Mouse (Mus musculus): Measurements from ENCODE around the gene Usp10. TPM values are rescaled to one million over a fixed set of nuclear protein-coding genes. Genes with fewer than 3 reads are reported as not detected.

The Usp10 gene
- 66.7 and 75.7 TPM in 2 replicates for polyA plus RNA-seq (2015; fragmentation: Nextera tagmentation; extraction: Ambion mirVana)

DNA sequence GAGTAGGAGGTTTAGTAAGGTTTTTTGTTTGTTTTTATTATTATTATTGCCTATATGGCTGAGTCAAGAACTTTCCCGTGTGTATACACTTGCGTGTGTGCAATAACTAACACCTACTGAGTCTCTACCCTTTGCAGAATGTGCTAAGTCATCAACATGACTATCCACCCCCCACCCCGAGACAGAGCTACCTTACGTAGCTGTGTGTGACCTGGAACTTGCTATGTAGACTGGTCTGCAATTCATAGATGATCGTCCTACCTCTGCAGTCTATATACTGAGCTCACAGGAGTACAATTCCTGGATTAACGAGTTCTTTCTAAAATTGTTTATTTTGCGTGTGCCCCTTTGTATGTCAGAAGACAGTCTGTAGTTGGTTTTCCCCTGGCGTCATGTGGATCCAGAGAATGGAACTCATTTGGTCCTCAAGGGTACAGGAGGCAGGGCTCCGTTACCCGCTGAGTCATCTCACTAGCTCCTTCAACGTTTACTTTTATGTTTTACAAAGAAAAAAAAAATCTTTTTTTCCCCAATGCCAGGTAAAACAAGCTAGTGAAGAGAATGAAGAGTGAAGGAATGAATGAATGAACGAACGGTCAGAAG, at the start of gene Usp10:
Gene Usp10, plus strand, starts transcription at position 417 of the 603 bp plus-strand sequence.
- H3K27me3 ChIP-seq (ENCODE audit: control insufficient read depth, insufficient read depth, low read depth, low read length): no peaks in the 10 kb centered on the region
- no peaks in the 10 kb centered on the region for H3K36me3 ChIP-seq (ENCODE audit: control insufficient read depth, insufficient read depth)
- H3K27ac ChIP-seq (ENCODE audit: low read length): peak within 1 kb of the TSS; percentile 93
- no peaks in the 10 kb centered on the region for H3K9me3 ChIP-seq (replicated peaks; ENCODE audit: control insufficient read depth, low read length)
- peak within 1 kb of the TSS; percentile 93 for H3K4me2 ChIP-seq (ENCODE audit: low read depth, low read length)
- WGBS (ENCODE audit: insufficient replicate concordance): 17% methylated on average over 13 of the region's 13 CpGs
- peak; percentile 37 for ATAC-seq (ENCODE audit: low read depth)
- peak within 1 kb of the TSS; percentile 81 for H3K4me3 ChIP-seq (ENCODE audit: low read depth, low read length)
- H3K4me1 ChIP-seq (ENCODE audit: control insufficient read depth, low read depth, low read length): peaks cover 50% of the 10 kb centered on the region
- peak within 1 kb of the TSS; percentile 87 for H3K9ac ChIP-seq (ENCODE audit: low read depth, low read length)

GRCm38 (mm10) chr8:119861706-119862389, 48.3 kb upstream of the Usp10 start, which contains the start of gene Klhl36:
Gene Klhl36, plus strand, starts transcription at chr8:119862266.
- Histone ChIP-seq H3K27ac (ENCODE audit: low read length) (peak within 1 kb of the TSS; percentile 33; the same call in 1 of the 2 replicates), H3K9me3 (replicated peaks; ENCODE audit: control insufficient read depth, low read length) (no peaks in the 10 kb centered on the region), H3K36me3 (ENCODE audit: control insufficient read depth, insufficient read depth) (no peaks in the 10 kb centered on the region), H3K4me2 (ENCODE audit: low read depth, low read length) (peak within 1 kb of the TSS; percentile 89), H3K9ac (ENCODE audit: low read depth, low read length) (peak within 1 kb of the TSS; percentile 73), H3K4me3 (ENCODE audit: low read depth, low read length) (peak within 1 kb of the TSS; percentile 71), H3K27me3 (ENCODE audit: control insufficient read depth, insufficient read depth, low read depth, low read length) (no peaks in the 10 kb centered on the region), H3K4me1 (ENCODE audit: control insufficient read depth, low read depth, low read length) (peaks cover 13% of the 10 kb centered on the region)
- under 1% methylated on average over 35 of the region's 35 CpGs for WGBS (ENCODE audit: insufficient replicate concordance)
- ATAC-seq (ENCODE audit: low read depth): peak; percentile 95

GRCm38 (mm10) chr8:119862390-119862734, 47.8 kb upstream of the Usp10 start:
- Histone ChIP-seq H3K36me3 (ENCODE audit: control insufficient read depth, insufficient read depth) (no peaks in the 10 kb centered on the region), H3K4me1 (ENCODE audit: control insufficient read depth, low read depth, low read length) (peaks cover 13% of the 10 kb centered on the region), H3K27me3 (ENCODE audit: control insufficient read depth, insufficient read depth, low read depth, low read length) (no peaks in the 10 kb centered on the region), H3K27ac (ENCODE audit: low read length) (peak overlapping the region; percentile 33; the same call in 1 of the 2 replicates), H3K4me3 (ENCODE audit: low read depth, low read length) (peak overlapping the region; percentile 71), H3K9ac (ENCODE audit: low read depth, low read length) (peak overlapping the region; percentile 73), H3K4me2 (ENCODE audit: low read depth, low read length) (peak overlapping the region; percentile 89), H3K9me3 (replicated peaks; ENCODE audit: control insufficient read depth, low read length) (no peaks in the 10 kb centered on the region)
- ATAC-seq (ENCODE audit: low read depth): no peak
- WGBS (ENCODE audit: insufficient replicate concordance): 0% methylated on average over 12 of the region's 19 CpGs

DNA sequence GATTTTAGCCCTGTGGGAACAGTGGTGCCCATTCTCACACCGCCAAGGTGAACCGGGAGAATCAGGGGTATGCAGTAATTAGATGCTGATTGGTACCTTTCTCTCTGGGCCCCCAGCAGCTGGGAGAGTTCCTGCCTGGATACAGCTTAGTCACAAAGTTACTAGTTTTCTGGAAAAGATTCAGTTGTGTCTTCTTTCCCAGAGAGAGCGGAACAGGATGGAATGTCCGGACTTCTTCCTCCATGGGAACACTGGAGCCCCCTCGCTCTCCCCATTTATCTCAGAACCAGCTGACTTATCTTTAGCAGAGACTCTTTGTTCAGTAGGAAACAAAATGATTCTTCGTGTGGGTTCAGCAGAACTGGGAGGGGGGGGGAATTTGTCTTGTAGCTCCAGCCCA, 47.4 kb upstream of the Usp10 start:
- H3K4me3 ChIP-seq (ENCODE audit: low read depth, low read length): peak overlapping the region; percentile 71
- H3K9ac ChIP-seq (ENCODE audit: low read depth, low read length): peak overlapping the region; percentile 73
- peak overlapping the region; percentile 89 for H3K4me2 ChIP-seq (ENCODE audit: low read depth, low read length)
- no peaks in the 10 kb centered on the region for H3K36me3 ChIP-seq (ENCODE audit: control insufficient read depth, insufficient read depth)
- no peak overlapping the region for H3K27ac ChIP-seq (ENCODE audit: low read length)
- 14% methylated on average over 6 of the region's 6 CpGs for WGBS (ENCODE audit: insufficient replicate concordance)
- no peak for ATAC-seq (ENCODE audit: low read depth)
- no peaks in the 10 kb centered on the region for H3K9me3 ChIP-seq (replicated peaks; ENCODE audit: control insufficient read depth, low read length)
- peaks cover 13% of the 10 kb centered on the region for H3K4me1 ChIP-seq (ENCODE audit: control insufficient read depth, low read depth, low read length)
- no peaks in the 10 kb centered on the region for H3K27me3 ChIP-seq (ENCODE audit: control insufficient read depth, insufficient read depth, low read depth, low read length)

DNA sequence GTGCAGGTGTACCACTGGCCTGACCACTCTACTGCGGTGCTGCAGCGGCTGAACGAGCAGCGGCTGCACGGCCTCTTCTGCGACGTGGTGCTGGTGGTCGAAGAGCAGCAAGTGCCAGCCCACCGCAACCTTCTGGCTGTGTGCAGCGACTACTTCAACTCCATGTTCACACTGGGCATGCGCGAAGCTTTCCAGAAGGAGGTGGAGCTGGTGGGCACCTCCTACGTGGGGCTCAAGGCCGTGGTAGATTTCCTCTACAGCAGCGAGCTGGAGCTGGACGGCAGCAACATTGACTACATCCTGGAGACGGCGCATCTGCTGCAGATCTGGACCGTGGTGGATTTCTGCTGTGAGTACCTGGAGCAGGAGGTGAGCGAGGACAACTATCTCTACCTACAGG, 40.5 kb upstream of the Usp10 start:
- Histone ChIP-seq H3K36me3 (ENCODE audit: control insufficient read depth, insufficient read depth) (peaks cover 12% of the 10 kb centered on the region), H3K4me2 (ENCODE audit: low read depth, low read length) (no peak overlapping the region), H3K9me3 (replicated peaks; ENCODE audit: control insufficient read depth, low read length) (peaks cover 8% of the 10 kb centered on the region), H3K9ac (ENCODE audit: low read depth, low read length) (no peak overlapping the region), H3K4me1 (ENCODE audit: control insufficient read depth, low read depth, low read length) (no peaks in the 10 kb centered on the region), H3K27me3 (ENCODE audit: control insufficient read depth, insufficient read depth, low read depth, low read length) (no peaks in the 10 kb centered on the region), H3K27ac (ENCODE audit: low read length) (no peak overlapping the region), H3K4me3 (ENCODE audit: low read depth, low read length) (no peak overlapping the region)
- WGBS (ENCODE audit: insufficient replicate concordance): 77% methylated on average over 20 of the region's 20 CpGs
- no peak for ATAC-seq (ENCODE audit: low read depth)

- Histone ChIP-seq H3K4me1 (ENCODE audit: control insufficient read depth, low read depth, low read length) (no peaks in the 10 kb centered on the region), H3K27me3 (ENCODE audit: control insufficient read depth, insufficient read depth, low read depth, low read length) (no peaks in the 10 kb centered on the region), H3K4me3 (ENCODE audit: low read depth, low read length) (no peak overlapping the region), H3K27ac (ENCODE audit: low read length) (no peak overlapping the region), H3K4me2 (ENCODE audit: low read depth, low read length) (no peak overlapping the region), H3K9me3 (replicated peaks; ENCODE audit: control insufficient read depth, low read length) (peaks cover 8% of the 10 kb centered on the region), H3K36me3 (ENCODE audit: control insufficient read depth, insufficient read depth) (peaks cover 12% of the 10 kb centered on the region), H3K9ac (ENCODE audit: low read depth, low read length) (no peak overlapping the region)
- peak; percentile 75 for ATAC-seq (ENCODE audit: low read depth)
- WGBS (ENCODE audit: insufficient replicate concordance): 81% methylated on average over 1 of the region's 1 CpGs
Observed at GRCm38 (mm10) chr8:119873181-119873580, 37.0 kb upstream of the Usp10 start.

- WGBS (ENCODE audit: insufficient replicate concordance): 61% methylated on average over 6 of the region's 6 CpGs
- no peak for ATAC-seq (ENCODE audit: low read depth)
- Histone ChIP-seq H3K36me3 (ENCODE audit: control insufficient read depth, insufficient read depth) (no peaks in the 10 kb centered on the region), H3K4me3 (ENCODE audit: low read depth, low read length) (no peak overlapping the region), H3K9ac (ENCODE audit: low read depth, low read length) (no peak overlapping the region), H3K4me1 (ENCODE audit: control insufficient read depth, low read depth, low read length) (no peaks in the 10 kb centered on the region; the same call in 1 of the 2 replicates), H3K27ac (ENCODE audit: low read length) (no peak overlapping the region), H3K9me3 (replicated peaks; ENCODE audit: control insufficient read depth, low read length) (no peaks in the 10 kb centered on the region), H3K27me3 (ENCODE audit: control insufficient read depth, insufficient read depth, low read depth, low read length) (no peaks in the 10 kb centered on the region), H3K4me2 (ENCODE audit: low read depth, low read length) (no peak overlapping the region)
Observed at GRCm38 (mm10) chr8:119881301-119881700, 28.9 kb upstream of the Usp10 start.

DNA sequence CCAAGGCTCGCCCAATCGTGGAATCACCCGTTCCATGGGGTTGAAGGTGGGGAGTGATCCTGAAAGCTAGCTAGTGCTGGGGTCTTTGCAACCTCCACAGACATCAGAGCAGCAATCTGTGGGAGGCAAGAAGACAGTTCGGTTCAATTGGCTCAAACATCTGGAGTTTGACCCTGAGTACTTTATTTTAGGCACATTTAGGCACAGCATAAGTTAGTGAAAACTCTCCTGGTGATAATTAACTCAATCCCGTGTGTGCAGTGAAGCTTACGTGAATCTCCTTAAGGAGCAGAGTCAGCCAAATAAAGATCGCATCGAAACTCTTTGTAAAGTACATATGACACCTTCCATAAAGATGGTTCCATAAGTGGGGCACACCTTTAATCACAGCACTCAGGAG, 28.2 kb upstream of the Usp10 start:
- WGBS (ENCODE audit: insufficient replicate concordance): 65% methylated on average over 8 of the region's 8 CpGs
- no peak overlapping the region for H3K9ac ChIP-seq (ENCODE audit: low read depth, low read length)
- H3K4me3 ChIP-seq (ENCODE audit: low read depth, low read length): no peak overlapping the region
- H3K4me1 ChIP-seq (ENCODE audit: control insufficient read depth, low read depth, low read length): no peaks in the 10 kb centered on the region; the same call in 1 of the 2 replicates
- no peak overlapping the region for H3K4me2 ChIP-seq (ENCODE audit: low read depth, low read length)
- no peak overlapping the region for H3K27ac ChIP-seq (ENCODE audit: low read length)
- no peaks in the 10 kb centered on the region for H3K9me3 ChIP-seq (replicated peaks; ENCODE audit: control insufficient read depth, low read length)
- H3K27me3 ChIP-seq (ENCODE audit: control insufficient read depth, insufficient read depth, low read depth, low read length): no peaks in the 10 kb centered on the region
- no peaks in the 10 kb centered on the region for H3K36me3 ChIP-seq (ENCODE audit: control insufficient read depth, insufficient read depth)
- no peak for ATAC-seq (ENCODE audit: low read depth)

- no peak for ATAC-seq (ENCODE audit: low read depth)
- Histone ChIP-seq H3K4me3 (ENCODE audit: low read depth, low read length) (no peak overlapping the region), H3K27ac (ENCODE audit: low read length) (no peak overlapping the region), H3K36me3 (ENCODE audit: control insufficient read depth, insufficient read depth) (no peaks in the 10 kb centered on the region), H3K4me1 (ENCODE audit: control insufficient read depth, low read depth, low read length) (no peaks in the 10 kb centered on the region; the same call in 1 of the 2 replicates), H3K27me3 (ENCODE audit: control insufficient read depth, insufficient read depth, low read depth, low read length) (no peaks in the 10 kb centered on the region), H3K9ac (ENCODE audit: low read depth, low read length) (no peak overlapping the region), H3K9me3 (replicated peaks; ENCODE audit: control insufficient read depth, low read length) (no peaks in the 10 kb centered on the region), H3K4me2 (ENCODE audit: low read depth, low read length) (no peak overlapping the region)
- WGBS (ENCODE audit: insufficient replicate concordance): 79% methylated on average over 7 of the region's 7 CpGs
Observed at GRCm38 (mm10) chr8:119883281-119883680, 26.9 kb upstream of the Usp10 start.

All from liver, embryonic 16.5 days (tissue).